Mouse (Mus musculus): ENCODE measurements at regions not wholly inside any gene's neighbourhood (a gene's known extent, or its start where the extent isn't known, plus 50 kb on each side); places are given as distances from the start of the nearest gene placed in this dataset.

GRCm38 (mm10) chr3:22929762-22930519 lies 853.5 kb downstream of the Tbl1xr1 start:
- TF ChIP-seq FLI1 (IDR thresholded peaks at IDR 0.05; ENCODE audit: low read length): no peak
- no peak for TF ChIP-seq GATA1 (IDR thresholded peaks at IDR 0.05; ENCODE audit: borderline replicate concordance, low read length)
